Mouse (Mus musculus): ENCODE data around the gene Slc7a6os.
"Not testable (repeated sequence)": the region's sequence is repeated elsewhere in the genome, so short reads cannot be mapped to it uniquely, and the experiment has no call there.

Gene Slc7a6os

DNA sequence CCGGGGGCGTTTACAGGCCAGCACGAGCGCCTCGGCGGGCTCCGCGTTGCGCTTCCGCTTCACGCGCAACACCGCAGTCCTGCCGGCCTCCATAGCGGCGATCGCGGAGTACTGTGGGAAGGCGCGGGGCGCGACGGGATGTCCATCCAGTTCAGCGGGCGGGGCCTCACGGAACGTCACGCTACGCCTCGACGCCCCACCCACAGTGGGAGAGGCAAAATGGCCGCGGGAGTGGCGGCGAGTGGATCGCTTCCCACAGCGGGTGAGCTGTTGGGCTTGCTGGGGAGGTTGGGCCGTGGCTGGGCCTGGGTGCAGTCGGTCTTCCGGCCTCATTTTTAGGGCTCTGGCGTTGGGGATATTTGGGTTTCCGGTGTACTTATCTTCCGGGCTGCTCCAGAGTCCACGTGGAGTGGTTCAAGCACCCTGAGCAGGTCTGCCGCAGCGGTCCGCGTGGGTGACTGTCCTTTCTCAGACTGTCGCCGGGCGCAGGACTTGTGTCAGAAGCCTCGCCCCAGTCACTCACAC lies at the start of gene Slc7a6os, which contains the start of gene Prmt7:
Gene Slc7a6os (minus strand): TSS at position 115 of the 525 bp plus-strand sequence.
Gene Prmt7 (plus strand): TSS at position 116 of the 525 bp plus-strand sequence.
- DNase-seq (ENCODE audit: extremely low spot score, low read depth, low spot score): no peak

DNA sequence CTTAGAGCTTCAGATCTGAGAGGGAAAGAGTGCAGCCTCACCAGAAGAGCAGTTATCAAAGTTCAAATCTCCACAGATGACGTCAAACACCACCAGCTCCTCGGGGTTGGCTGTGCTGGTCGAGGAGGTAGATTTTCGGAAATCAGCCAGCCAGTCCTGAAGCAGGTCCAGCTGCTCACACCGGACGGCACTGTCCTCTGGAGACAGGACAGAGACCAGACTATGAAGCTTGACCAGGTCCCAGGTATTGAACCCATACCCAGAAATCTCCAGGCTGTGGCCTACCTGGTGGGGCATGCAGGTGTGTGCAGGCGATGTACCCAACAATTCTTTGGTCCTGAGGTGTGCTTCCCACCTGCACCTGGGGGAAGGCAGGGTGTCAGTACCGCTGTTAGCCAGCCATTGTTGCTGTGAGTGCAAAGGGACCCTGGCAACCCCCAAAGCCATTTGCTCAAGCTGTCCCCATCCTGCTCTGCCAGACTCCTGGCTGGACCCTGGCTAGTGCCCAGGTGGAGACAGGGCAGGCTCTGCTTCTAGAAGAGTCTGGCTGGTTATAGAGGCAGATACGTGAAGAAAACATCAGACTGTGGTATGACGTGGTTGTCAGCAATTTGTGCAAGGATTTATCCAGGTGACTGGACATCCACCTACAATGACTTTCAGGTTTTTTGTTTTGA lies 49.0 kb upstream of the Slc7a6os start:
- DNase-seq (ENCODE audit: extremely low spot score, low read depth, low spot score): no peak

GRCm38 (mm10) chr8:106258169-106258568 lies 47.4 kb upstream of the Slc7a6os start:
- no peak for DNase-seq (ENCODE audit: extremely low spot score, low read depth, low spot score)

- DNase-seq (ENCODE audit: extremely low spot score, low read depth, low spot score): no peak
Observed at GRCm38 (mm10) chr8:106250186-106250585, 39.5 kb upstream of the Slc7a6os start.

GRCm38 (mm10) chr8:106237106-106237505 lies 26.4 kb upstream of the Slc7a6os start:
- DNase-seq (ENCODE audit: extremely low spot score, low read depth, low spot score): no peak

DNA sequence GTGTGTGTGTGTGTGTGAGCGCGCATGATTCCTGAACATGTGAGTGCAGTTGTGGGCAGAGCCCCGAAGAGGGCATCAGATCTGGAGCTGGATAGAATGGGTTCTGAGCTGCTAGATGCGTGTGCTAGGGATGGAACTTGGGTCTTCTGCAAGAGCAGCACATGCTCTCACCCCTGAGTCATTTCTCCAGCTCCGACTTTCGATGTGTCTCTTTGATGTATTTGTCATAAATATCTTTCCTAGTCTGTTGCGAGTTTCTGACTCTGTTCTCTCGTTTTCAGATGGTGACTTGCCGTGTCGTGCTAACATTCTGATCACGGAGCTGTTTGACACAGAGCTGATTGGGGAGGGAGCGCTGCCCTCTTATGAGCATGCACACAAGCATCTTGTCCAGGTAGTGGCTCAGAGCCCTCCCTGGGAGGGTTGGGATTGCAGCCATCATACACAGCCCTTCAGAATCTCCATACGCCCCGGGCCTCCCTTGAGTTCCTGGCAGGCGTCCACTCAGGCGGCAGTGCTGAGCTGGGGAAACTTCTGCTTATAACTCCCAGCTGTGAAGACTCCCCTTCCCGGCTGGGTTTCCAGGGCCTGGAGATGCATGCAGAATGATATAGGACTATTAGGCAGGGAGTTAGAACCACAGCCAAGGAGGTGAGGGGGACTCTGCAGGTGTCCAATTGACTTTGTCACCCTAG lies 24.0 kb upstream of the Slc7a6os start:
- DNase-seq (ENCODE audit: extremely low spot score, low read depth, low spot score): no peak

DNA sequence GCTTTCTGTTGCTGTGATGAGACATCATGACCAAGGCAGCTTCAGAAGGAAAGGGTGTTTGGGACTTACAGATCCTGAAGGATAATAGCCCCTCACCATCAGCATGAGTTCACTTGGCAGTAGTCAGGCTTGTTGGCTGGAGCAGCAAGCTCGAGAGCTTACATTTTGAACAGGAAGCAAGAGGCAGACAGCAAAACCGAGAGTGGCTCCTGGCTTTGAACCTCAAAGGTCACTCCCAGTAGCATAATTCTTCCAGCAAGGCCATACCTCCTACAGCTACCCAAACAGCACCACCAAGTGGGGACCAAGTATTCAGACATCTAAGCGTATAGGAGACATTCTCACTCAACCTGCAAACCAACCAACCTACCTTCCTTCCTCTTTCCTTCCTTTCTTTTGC lies 22.0 kb upstream of the Slc7a6os start:
- no peak for DNase-seq (ENCODE audit: extremely low spot score, low read depth, low spot score)

DNA sequence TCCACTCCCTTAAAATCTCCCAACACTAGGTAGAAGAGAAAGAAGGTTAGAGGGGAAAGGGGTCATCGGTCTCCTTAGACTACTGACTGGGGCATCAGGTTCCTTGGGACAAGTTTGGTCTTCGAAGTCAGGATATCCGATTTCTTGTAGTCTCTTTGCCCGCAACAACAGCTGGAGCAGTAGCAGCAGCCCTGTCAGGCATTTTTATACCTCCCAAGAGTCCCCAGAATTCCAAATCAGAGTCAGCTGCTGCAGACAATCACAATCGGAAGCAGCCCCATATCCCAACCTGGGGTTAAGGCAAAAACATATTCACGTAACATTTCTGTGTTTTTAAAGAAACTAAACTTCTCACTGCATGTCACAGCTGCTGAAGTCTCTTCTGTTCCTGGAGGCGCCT lies 20.8 kb upstream of the Slc7a6os start:
- no peak for DNase-seq (ENCODE audit: extremely low spot score, low read depth, low spot score)

DNA sequence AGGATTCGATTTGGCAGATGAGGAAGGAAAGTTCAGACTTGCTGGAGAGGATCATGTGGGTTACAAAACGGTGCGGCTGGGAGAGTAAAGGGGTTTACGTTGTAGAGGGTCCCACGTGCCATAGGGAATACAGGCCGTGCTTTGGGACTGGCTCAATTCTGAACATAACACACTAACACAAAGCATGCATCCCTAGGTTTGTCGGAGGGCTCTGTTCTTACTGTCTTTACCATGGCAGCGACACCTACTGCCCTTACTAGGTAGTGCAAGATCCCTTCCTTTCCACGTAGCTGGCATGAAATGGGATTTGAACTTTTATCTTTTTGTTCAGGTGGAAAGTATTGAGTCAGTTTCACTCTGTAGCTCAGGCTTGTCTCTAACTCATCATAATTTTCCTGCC lies 15.9 kb upstream of the Slc7a6os start:
- peak; percentile 64 for DNase-seq (ENCODE audit: extremely low spot score, low read depth, low spot score)

DNA sequence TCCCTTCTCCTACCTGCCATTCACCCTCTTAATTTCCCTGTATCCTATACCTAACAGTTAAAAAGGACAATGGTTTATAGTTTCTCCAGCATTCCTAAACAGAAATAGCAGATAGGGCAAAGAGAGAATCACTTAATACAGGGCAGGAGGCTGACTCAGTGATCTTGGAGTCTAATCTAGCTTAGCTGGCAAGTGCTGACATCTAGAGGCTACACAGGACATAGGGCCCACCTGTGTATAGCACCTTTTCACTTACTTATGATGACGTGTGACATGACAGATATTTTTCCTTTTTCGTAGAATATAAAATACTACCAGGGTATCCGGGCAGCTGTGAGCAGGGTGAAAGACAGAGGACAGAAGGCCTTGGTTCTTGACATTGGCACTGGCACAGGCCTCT lies 8.9 kb upstream of the Slc7a6os start:
- DNase-seq (ENCODE audit: extremely low spot score, low read depth, low spot score): no peak

- DNase-seq (ENCODE audit: extremely low spot score, low read depth, low spot score): no peak
Observed at GRCm38 (mm10) chr8:106213959-106214358, 3.2 kb upstream of the Slc7a6os start.

- DNase-seq (ENCODE audit: extremely low spot score, low read depth, low spot score): no peak
Observed at GRCm38 (mm10) chr8:106211421-106211820, 686 bp upstream of the Slc7a6os start.

DNA sequence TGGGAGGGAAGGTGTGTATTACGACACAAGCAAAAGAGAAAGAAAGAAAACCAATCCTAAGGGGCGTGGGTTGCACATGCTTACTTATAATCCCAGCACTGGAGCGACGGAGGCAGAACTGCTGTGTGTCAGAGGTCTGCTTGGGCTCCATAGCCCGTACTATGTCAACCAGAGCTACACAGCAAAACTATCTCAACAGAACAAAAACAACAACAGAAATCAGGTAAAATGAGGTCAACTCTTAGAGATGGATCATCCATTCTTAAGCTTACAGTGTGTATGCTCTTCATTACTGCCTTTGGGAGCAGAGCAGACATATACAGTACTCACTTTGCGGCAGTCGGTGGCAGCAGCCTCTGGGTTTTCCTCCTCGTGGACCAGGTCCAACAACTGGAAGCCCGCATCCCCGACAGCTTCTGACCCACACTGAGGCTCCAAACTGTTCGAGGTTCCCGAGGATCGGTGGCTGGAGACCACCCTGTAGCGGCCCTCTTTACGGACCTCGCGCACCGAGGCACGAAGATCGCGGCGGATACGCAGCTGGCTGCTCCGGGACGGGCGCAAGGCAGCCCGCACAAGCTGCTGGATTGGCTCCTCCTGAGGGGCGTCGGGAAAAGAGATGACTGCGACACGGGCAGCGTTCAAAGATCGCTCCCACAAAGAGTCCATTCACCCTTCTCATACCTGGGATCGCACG lies 552 bp downstream of the Slc7a6os start:
- no peak for DNase-seq (ENCODE audit: extremely low spot score, low read depth, low spot score)

- not testable (repeated sequence) for DNase-seq (ENCODE audit: extremely low spot score, low read depth, low spot score)
Observed at GRCm38 (mm10) chr8:106199596-106199995, 11.1 kb downstream of the Slc7a6os start.

GRCm38 (mm10) chr8:106198741-106199140 lies 12.0 kb downstream of the Slc7a6os start:
- no peak for DNase-seq (ENCODE audit: extremely low spot score, low read depth, low spot score)

DNA sequence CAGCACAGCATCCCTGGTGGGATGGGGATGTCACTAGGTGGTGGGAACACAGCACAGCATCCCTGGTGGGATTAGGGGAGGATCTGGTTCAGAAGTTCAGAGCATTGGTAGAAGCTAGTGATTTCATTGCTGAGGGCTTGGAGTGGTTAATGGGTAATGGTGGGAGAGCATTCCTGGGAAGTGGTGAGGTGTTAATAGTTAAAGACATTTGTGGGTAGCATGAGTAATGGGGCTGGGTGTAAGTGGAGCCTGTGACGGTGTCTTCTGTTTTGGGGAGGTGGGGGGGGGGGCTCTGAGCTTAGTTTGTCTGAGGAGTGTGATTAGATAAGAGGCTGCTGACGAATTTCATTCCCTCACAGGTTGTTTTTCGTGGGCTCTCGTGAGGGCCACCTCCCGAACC lies 16.7 kb downstream of the Slc7a6os start:
- DNase-seq (ENCODE audit: extremely low spot score, low read depth, low spot score): no peak

DNA sequence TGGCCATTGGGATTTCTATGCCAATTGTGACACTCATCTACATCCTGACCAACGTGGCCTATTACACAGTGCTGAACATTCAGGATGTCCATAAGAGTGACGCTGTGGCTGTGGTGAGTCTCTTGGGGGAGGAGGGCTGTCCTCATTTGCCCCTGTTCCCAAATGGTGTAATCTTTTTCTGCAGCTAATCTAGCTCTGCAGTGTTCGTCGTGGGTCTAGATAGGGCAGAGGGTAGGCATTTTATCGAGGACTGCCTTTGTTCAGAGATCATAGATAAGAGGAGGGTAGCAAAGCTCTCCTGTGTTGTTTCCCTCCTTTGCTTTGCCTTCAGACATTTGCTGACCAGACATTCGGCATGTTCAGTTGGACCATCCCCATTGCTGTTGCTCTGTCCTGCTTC lies 17.6 kb downstream of the Slc7a6os start:
- DNase-seq (ENCODE audit: extremely low spot score, low read depth, low spot score): no peak

DNA sequence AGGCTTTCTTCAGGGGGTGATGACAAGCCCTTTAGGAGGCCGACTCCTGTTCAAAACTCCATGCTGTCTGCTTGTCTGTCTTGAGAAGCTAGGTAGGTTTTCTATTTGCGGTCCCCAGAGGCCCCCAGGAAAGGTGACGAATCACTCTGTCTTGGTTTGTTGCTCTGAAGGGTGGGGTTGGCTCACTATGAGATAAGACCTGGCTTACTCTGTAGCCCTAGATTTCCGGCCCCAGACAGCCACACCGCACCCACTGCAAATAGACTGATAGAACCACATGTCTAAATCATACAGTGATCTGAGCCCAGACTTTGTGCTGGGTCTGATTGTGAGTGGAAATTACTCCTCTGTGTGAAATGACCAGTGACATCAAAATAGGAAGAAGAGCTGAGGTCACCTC lies 19.1 kb downstream of the Slc7a6os start:
- DNase-seq (ENCODE audit: extremely low spot score, low read depth, low spot score): no peak

- DNase-seq (ENCODE audit: extremely low spot score, low read depth, low spot score): no peak
Observed at GRCm38 (mm10) chr8:106189162-106189561, 21.6 kb downstream of the Slc7a6os start.

DNA sequence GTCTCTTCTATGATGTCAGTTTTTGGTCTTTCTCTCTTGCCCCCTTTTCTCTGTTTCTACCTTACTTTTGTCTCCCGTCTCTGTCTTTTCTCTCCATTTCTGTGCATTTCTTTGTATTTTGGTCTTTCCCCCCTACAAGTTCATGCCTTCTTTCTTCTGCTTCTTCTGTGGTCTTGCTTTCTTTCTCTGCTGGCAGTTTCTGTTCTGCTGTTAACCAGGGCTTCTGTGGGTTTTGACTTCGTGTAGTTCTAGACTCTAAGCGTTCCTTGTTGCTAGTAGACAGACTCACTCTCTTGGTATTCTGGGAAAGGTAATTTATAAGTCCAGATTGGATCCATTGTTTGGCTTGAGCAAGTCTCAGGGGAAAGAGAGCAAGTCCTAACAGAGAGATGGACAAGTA lies 24.3 kb downstream of the Slc7a6os start:
- DNase-seq (ENCODE audit: extremely low spot score, low read depth, low spot score): no peak

DNA sequence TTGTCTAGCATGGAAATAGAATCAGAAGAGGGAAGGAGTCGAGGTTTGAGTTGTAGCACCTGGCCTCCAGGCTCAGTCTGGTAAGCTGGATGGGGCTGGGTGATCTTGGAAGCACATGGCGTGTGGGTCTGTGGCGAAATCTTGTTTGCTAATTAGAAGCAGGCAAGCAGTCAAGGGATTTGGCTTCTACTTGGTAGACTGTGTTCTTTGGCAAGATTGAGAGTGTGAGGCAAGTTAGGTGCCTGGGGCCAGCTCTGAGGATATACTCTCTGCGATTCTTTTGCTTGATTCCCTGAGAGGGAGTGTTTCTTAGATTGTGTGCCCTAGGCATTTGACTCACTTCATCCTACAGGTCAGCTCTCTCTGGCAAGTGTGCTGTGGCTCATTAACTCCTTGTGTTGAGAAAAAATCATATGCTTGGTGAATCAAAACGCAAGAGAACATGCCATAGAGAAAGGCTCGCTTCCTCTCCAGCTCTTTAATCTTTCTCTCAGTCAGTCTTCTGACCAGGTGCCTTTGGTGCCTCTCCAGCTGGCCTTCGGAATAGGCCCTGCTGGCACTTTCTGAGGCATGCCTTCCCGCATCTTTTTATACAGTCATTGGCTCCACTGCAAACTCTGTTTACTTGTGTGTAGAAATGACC lies 25.0 kb downstream of the Slc7a6os start:
- DNase-seq (ENCODE audit: extremely low spot score, low read depth, low spot score): no peak
